Mouse (Mus musculus) hindbrain, embryonic 11.5 days (tissue): ENCODE data around the gene Rasgef1b. TPM values are rescaled to one million over a fixed set of nuclear protein-coding genes. Genes with fewer than 3 reads are reported as not detected.

Experiments
- ATAC-seq: fragments of 200-750 bp; cut with Nextera tagmentation; 2 replicates; pipeline ENCODE4 v1.8.0; 2017; ENCODE audit warnings: mild to moderate bottlenecking, moderate TSS enrichment, moderate library complexity; ENCODE audit not compliant: low FRiP score
- DNase-seq: peaks from one replicate; pipeline ENCODE4 v3.0.0-alpha.2; 2015; ENCODE audit warnings: low spot score
- H3K27ac ChIP-seq: fragments of 300-500 bp; sonication (generic); 2 replicates; pipeline ENCODE4 v1.5.1; 2014; ENCODE audit warnings: mild to moderate bottlenecking, low read depth, low read length
- H3K27me3 ChIP-seq: fragments of 300-500 bp; sonication (generic); 2 replicates; pipeline ENCODE4 v1.6.1; 2014; ENCODE audit warnings: mild to moderate bottlenecking, low read length, moderate library complexity, mixed read lengths; ENCODE audit not compliant: control insufficient read depth, insufficient read depth
- H3K36me3 ChIP-seq: fragments of 300-500 bp; sonication (generic); 2 replicates; pipeline ENCODE4 v1.6.1; 2014; ENCODE audit warnings: mild to moderate bottlenecking, low read length, moderate library complexity, mixed read lengths; ENCODE audit not compliant: control insufficient read depth, insufficient read depth
- H3K4me1 ChIP-seq: fragments of 300-500 bp; sonication (generic); replicated peaks from 2 replicates; pipeline ENCODE4 v1.6.1; 2014; ENCODE audit warnings: low read length, mixed read lengths; ENCODE audit not compliant: control insufficient read depth, insufficient read depth
- H3K4me2 ChIP-seq: fragments of 300-500 bp; sonication (generic); replicated peaks from 2 replicates; pipeline ENCODE4 v1.6.1; 2014; ENCODE audit warnings: mild to moderate bottlenecking, low read depth, low read length
- H3K4me3 ChIP-seq: fragments of 300-500 bp; sonication (generic); 2 replicates; pipeline ENCODE4 v1.5.1; 2014; ENCODE audit warnings: low read depth, low read length
- H3K9ac ChIP-seq: fragments of 300-500 bp; sonication (generic); 2 replicates; pipeline ENCODE4 v1.6.1; 2014; ENCODE audit warnings: low read depth, low read length
- H3K9me3 ChIP-seq: fragments of 300-500 bp; sonication (generic); 2 replicates; pipeline ENCODE4 v1.6.1; 2016; ENCODE audit warnings: low read length; ENCODE audit not compliant: control insufficient read depth
- WGBS: fragments of 180-500 bp; shearing (Covaris S2); extraction: QIAGEN DNeasy Blood & Tissue Kit; methylation state at CpG from one replicate; pipeline ENCODE4 v1.1.7; 2014; 5-methylcytosine and 5-hydroxymethylcytosine counted together
- polyA plus RNA-seq: library from polyadenylated mRNA; unstranded; fragments of >200 nt; fragmentation: Nextera tagmentation; extraction: Ambion mirVana; gene quantifications from 2 replicates; pipeline ENCODE4 v1.2.1, GENCODE M21; 2014

Rasgef1b gene
- polyA plus RNA-seq, 1 experiment from 2014 or later, result 14.1 TPM

GRCm38 (mm10) chr5:99402784-99403183, 326.1 kb downstream of the Rasgef1b start:
- Histone ChIP-seq H3K4me2 (no peak overlapping the region), H3K9ac (no peak overlapping the region), H3K9me3 (no peaks in the 10 kb centered on the region), H3K27me3 (0 out of 2 replicates have a peak, but pooled peaks cover 6% of the 10 kb centered on the region), H3K27ac (no peak overlapping the region), H3K36me3 (no peaks in the 10 kb centered on the region), H3K4me3 (no peak overlapping the region), H3K4me1 (peaks cover 3% of the 10 kb centered on the region; the same call in 1 of the 2 replicates)
- ATAC-seq (peak; percentile 72), DNase-seq (peak; percentile 45)
- 46% methylated on average over 2 of the region's 2 CpGs for WGBS

DNA sequence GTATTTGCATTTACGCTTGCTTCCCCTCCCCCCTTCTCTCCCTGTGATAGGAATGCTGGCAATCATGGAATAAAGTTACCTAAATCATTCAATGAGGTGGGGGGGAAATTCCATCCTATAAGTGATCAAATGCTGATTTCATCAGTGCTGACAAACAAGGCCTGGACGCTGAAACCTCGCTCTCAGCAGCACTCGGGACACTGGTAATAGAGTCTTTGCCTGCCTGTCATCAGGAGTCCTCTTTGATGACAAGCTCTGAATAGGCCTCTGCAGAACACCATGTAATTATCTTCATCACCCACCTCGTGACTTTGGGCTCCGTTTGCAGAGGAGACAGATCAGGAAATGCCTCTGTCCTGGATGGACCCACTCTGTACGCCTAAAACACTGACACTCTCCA, 326.6 kb downstream of the Rasgef1b start:
- Histone ChIP-seq H3K9me3 (no peaks in the 10 kb centered on the region), H3K27me3 (0 out of 2 replicates have a peak, but pooled peaks cover 6% of the 10 kb centered on the region), H3K4me2 (no peak overlapping the region), H3K36me3 (no peaks in the 10 kb centered on the region), H3K27ac (no peak overlapping the region), H3K4me3 (no peak overlapping the region), H3K4me1 (peaks cover 3% of the 10 kb centered on the region; the same call in 1 of the 2 replicates), H3K9ac (no peak overlapping the region)
- whole genome bisulfite sequencing, result 16% methylated on average over 7 of the region's 7 CpGs
- ATAC-seq (peak; percentile 71), DNase-seq (no peak)

GRCm38 (mm10) chr5:99399855-99400626, 328.8 kb downstream of the Rasgef1b start:
- no peak overlapping the region for H3K4me2 ChIP-seq
- no peak for ATAC-seq
- H3K9me3 ChIP-seq, result no peaks in the 10 kb centered on the region
- no peaks in the 10 kb centered on the region for H3K36me3 ChIP-seq
- H3K4me1 ChIP-seq, result peaks cover 3% of the 10 kb centered on the region; the same call in 1 of the 2 replicates
- H3K27me3 ChIP-seq, result peaks cover 14% of the 10 kb centered on the region; the same call in 1 of the 2 replicates
- no peak for DNase-seq
- 63% methylated on average over 7 of the region's 7 CpGs for WGBS
- no peak overlapping the region for H3K27ac ChIP-seq
- no peak overlapping the region for H3K9ac ChIP-seq
- H3K4me3 ChIP-seq, result no peak overlapping the region

DNA sequence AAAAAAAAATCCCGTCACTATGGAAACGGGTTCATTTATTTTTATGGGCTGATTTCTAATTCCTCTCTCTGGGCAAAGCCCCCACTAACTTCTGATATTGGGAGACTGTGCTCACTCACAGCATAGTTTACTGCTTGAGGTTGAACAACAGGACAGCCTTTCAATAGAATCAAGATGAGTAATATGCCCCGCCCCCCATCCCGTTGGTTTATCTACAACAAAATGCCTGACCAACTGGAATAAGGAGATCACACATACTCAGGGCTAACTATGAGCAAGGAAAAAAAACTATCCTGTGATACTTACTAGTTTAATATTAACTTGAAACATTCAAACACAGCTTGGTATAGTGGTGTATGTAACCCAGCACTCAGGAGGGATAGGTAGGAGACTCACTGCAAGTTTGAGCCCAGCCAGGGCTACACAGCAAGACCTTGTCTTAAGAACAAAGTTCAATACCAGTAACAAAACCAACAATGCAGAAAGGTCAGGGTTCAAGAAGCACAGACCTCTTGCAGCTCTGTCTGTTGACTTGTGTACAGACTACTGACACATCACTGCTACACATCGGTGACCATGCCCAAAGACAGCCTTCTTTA, 330.3 kb downstream of the Rasgef1b start:
- Histone ChIP-seq H3K4me2 (no peak overlapping the region), H3K27ac (no peak overlapping the region), H3K27me3 (peaks cover 27% of the 10 kb centered on the region), H3K9me3 (no peaks in the 10 kb centered on the region), H3K36me3 (no peaks in the 10 kb centered on the region), H3K9ac (no peak overlapping the region), H3K4me3 (no peak overlapping the region), H3K4me1 (peaks cover 3% of the 10 kb centered on the region; the same call in 1 of the 2 replicates)
- 78% methylated on average over 5 of the region's 5 CpGs for WGBS
- ATAC-seq (no peak), DNase-seq (no peak)

DNA sequence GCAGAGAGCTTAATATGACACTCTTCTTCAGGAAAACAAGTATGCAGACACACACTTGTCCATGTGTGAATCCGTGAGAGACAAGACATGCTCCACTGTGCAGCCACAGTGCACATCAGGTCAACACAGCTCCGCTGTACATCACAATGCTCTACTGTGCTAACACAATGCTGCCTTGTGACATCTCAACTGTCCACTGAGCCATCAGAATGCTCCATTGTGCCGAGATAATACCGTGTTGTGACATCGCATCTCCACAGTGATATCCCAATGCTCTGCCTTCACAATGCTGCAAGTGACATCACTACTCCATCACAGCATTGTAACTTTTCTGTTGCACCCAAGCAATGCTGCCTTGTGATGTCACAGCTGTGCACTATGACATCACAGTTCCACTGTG, 334.3 kb downstream of the Rasgef1b start:
- WGBS, result 86% methylated on average over 5 of the region's 5 CpGs
- no peak for ATAC-seq
- no peak overlapping the region for H3K27ac ChIP-seq
- no peak overlapping the region for H3K9ac ChIP-seq
- H3K4me1 ChIP-seq, result no peaks in the 10 kb centered on the region
- peaks cover 49% of the 10 kb centered on the region for H3K27me3 ChIP-seq
- H3K4me2 ChIP-seq, result no peak overlapping the region
- no peak for DNase-seq
- no peak overlapping the region for H3K4me3 ChIP-seq
- H3K9me3 ChIP-seq, result no peaks in the 10 kb centered on the region
- no peaks in the 10 kb centered on the region for H3K36me3 ChIP-seq

- Histone ChIP-seq H3K9me3 (no peaks in the 10 kb centered on the region), H3K9ac (no peak overlapping the region), H3K4me1 (no peaks in the 10 kb centered on the region; the same call in 1 of the 2 replicates), H3K4me2 (no peak overlapping the region), H3K4me3 (no peak overlapping the region), H3K36me3 (no peaks in the 10 kb centered on the region), H3K27ac (no peak overlapping the region), H3K27me3 (peaks cover 76% of the 10 kb centered on the region)
- DNase-seq (peak; percentile 62), ATAC-seq (peak; percentile 54; the same call in 1 of the 2 replicates)
- WGBS, result 23% methylated on average over 3 of the region's 3 CpGs
Observed at GRCm38 (mm10) chr5:99391525-99391924, 337.3 kb downstream of the Rasgef1b start.

DNA sequence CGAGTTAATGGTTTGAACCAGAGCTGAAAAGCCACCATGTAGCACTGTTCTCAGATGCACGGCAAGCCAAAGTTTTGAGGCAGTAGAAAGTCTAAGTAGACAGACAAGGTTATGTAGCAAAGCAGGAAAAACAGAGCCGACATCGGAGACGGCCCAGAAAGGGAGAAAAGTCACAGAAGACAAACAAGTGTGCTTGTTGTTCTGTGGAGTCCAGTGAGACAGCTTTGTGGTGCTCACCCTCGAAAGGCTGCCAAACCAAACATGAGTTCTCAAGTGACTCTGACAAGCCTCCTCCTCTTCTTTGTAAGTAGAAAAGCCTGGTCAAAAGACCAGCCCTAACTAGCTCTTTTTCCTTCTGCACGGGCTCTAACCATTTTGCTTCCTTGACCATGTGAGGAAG, 338.1 kb downstream of the Rasgef1b start:
- Histone ChIP-seq H3K9me3 (no peaks in the 10 kb centered on the region), H3K4me1 (no peaks in the 10 kb centered on the region; the same call in 1 of the 2 replicates), H3K9ac (no peak overlapping the region), H3K27me3 (peaks cover 72% of the 10 kb centered on the region), H3K4me3 (no peak overlapping the region), H3K4me2 (no peak overlapping the region), H3K36me3 (no peaks in the 10 kb centered on the region), H3K27ac (no peak overlapping the region)
- ATAC-seq, result no peak
- WGBS, result 62% methylated on average over 7 of the region's 7 CpGs
- DNase-seq, result no peak

- Histone ChIP-seq H3K36me3 (no peaks in the 10 kb centered on the region), H3K9ac (no peak overlapping the region), H3K4me2 (no peak overlapping the region), H3K27ac (no peak overlapping the region), H3K9me3 (no peaks in the 10 kb centered on the region), H3K4me1 (no peaks in the 10 kb centered on the region; the same call in 1 of the 2 replicates), H3K27me3 (peaks cover 71% of the 10 kb centered on the region), H3K4me3 (no peak overlapping the region)
- ATAC-seq (no peak), DNase-seq (no peak)
- 89% methylated on average over 3 of the region's 3 CpGs for WGBS
Observed at GRCm38 (mm10) chr5:99390314-99390713, 338.6 kb downstream of the Rasgef1b start.
